Mouse (Mus musculus) adrenal gland, postnatal 36 days (tissue): ENCODE data around the gene Psat1. TPM values are rescaled to one million over a fixed set of nuclear protein-coding genes. Genes with fewer than 3 reads are reported as not detected.

Experiments
- DNase-seq, 2 experiments: peaks; one replicate each; pipeline ENCODE4 v3.0.0; 2021; ENCODE audit warnings: mixed read lengths in 1 of 2
- total RNA-seq, 2 experiments: library from RNA; stranded (reverse); gene quantifications; 2 replicates each; pipeline ENCODE4 v1.2.3; 2021

Psat1 gene
- total RNA-seq, 2 experiments from 2014 or later: 80.4 to 224 TPM

DNA sequence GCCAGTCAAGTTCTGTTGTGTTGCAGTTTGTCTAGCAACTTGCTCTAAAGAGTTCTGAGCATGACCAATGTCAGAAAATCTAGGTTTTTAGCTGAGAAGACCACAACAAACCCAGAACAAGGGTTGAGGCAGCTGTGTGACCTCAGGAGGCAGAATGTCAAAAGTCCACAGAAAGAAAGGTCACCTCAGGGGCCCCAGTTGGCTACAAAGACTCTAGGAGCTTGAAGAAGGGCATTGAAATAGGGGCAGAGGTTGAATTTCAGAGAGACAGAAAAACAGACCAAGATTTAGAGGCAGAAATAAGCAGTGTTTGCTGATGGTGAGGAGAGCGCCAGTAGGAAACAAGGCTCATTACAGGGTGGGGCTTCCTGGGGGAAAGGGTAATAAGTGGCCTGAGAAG is 81.0 kb downstream of the Psat1 start:
- DNase-seq: no peak

GRCm38 (mm10) chr19:15865431-15865830 is 81.7 kb downstream of the Psat1 start:
- no peak for DNase-seq

DNA sequence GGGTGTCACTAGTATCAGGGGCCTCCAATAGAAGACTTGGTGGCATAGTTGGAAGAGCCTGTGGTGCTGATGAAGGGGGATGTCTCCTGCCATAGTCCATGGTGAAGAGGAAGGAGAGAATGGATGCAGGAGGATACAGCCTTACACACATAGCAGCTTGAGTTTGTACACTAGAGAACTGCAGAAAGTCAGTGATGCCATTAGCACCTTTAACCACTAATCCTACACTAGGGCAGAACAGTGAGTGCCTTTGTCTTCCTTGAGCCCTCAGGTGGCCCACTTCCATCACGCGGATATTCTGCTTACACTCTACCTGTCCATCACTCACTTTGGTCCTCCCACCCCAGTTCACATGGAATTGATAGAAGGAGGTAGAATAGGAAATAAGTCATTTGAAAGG is 83.0 kb downstream of the Psat1 start:
- DNase-seq: no peak

- no peak for DNase-seq
Measured at GRCm38 (mm10) chr19:15855379-15855778, 91.8 kb downstream of the Psat1 start.

Other genes starting within 250 kb of the Psat1 start
- gene Cep78, start 37.7 kb upstream of the Psat1 start, total RNA-seq: 10 to 100 TPM in 1 of 2 experiments, 1 to 10 TPM in 1; 9.2 to 11.3 TPM
- gene Gnaq, start 185.5 kb upstream of the Psat1 start, total RNA-seq: 10 to 100 TPM; 56.8 to 58.0 TPM